23 mouse cellular contexts compared by ENCODE assay signal in the genomic region with DNA sequence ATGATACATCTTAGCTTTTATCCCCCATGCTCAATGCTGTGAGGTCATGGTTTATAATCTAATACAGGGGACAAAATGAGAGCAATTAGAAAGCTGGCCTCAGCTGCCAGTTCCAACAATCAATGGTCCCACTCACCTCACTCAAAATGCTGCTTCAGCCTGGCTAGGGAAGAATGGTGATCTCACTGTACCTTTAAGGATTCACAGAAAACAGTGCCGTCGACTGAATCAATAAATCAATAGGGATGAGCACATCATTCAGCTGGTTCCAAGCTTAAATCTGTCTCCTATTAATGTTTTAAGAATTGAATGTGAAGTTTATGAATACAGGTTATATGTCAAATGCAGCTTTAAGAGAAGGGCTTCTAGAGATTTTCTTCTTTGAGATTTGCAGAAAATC.
DNase-seq lines count a peak whose midpoint lies in the region; ATAC-seq and TF ChIP-seq lines count a peak whose summit lies in the region.
"Had no signal": no experiment of that assay in that cellular context is flagged by ENCODE, and none has a peak within 500 bp of the region (broad histone marks: within the 10 kb centered on the region; RNA-seq: fewer than 3 reads in every experiment).

No protein-coding gene starts in this region.

- DNase-seq in liver, adult 2 months (ENCODE audit: extremely low read depth, low read depth, low spot score): peak; percentile 73
- DNase-seq in liver: no peak
- DNase-seq in brain, embryonic 14.5 days (ENCODE audit: low read depth): peak; percentile 25
- peak; percentile 6 for DNase-seq in embryo, embryonic 10.5 days (ENCODE audit: low spot score)
- no peak for DNase-seq in forebrain, postnatal 0 days
- DNase-seq in yolk sac, embryonic 10.5 days (ENCODE audit: low spot score): no peak
- DNase-seq: adrenal gland, adult 2 months; adrenal gland, postnatal 14 days; cerebellum, adult 11-12 months; cerebellum, adult 8-10 months; cerebellum, postnatal 10 days; cerebellum, postnatal 36 days; gastrocnemius, adult 2 months; gastrocnemius, postnatal 14 days; heart, adult 11 months had no signal

- no peak for ATAC-seq in forebrain, postnatal 0 days
- ATAC-seq: CD4-positive, CD25-positive, alpha-beta regulatory T cell, adult 4 months; forebrain, embryonic 13.5 days; forebrain, embryonic 16.5 days; hindbrain, embryonic 16.5 days; inflammation-experienced regulatory T-cells, adult 6 months had no signal

- no peak overlapping the region for H3K9ac ChIP-seq in liver, adult 2 months (ENCODE audit: low read depth, low read length)
- no peak overlapping the region for H3K9ac ChIP-seq in forebrain, postnatal 0 days
- H3K9ac ChIP-seq: forebrain, embryonic 13.5 days; hindbrain, embryonic 13.5 days had no signal

- H3K4me3 ChIP-seq in liver, adult 2 months (ENCODE audit: insufficient read depth, low read depth, low read length): no peak overlapping the region
- no peak overlapping the region for H3K4me3 ChIP-seq in forebrain, postnatal 0 days (ENCODE audit: low read depth, low read length)
- H3K4me3 ChIP-seq: forebrain, embryonic 10.5 days; forebrain, embryonic 13.5 days; gastrocnemius, adult 2 months; hindbrain, embryonic 13.5 days had no signal

- no peak overlapping the region for H3K27ac ChIP-seq in liver, adult 2 months (replicated peaks; ENCODE audit: insufficient read depth, low read depth, low read length)
- no peak overlapping the region for H3K27ac ChIP-seq in forebrain, postnatal 0 days (ENCODE audit: low read depth, low read length)
- H3K27ac ChIP-seq: forebrain, embryonic 10.5 days; forebrain, embryonic 13.5 days; gastrocnemius, adult 2 months; hindbrain, embryonic 13.5 days had no signal

- no peaks in the 10 kb centered on the region for H3K36me3 ChIP-seq in liver, adult 2 months (ENCODE audit: control insufficient read depth, insufficient read depth, low read length)
- H3K36me3 ChIP-seq in forebrain, postnatal 0 days (ENCODE audit: insufficient read depth): no peaks in the 10 kb centered on the region
- H3K36me3 ChIP-seq: forebrain, embryonic 10.5 days; hindbrain, embryonic 13.5 days had no signal

- no peaks in the 10 kb centered on the region for H3K27me3 ChIP-seq in liver, adult 2 months (ENCODE audit: control insufficient read depth, insufficient read depth, low read length)
- no peaks in the 10 kb centered on the region for H3K27me3 ChIP-seq in forebrain, postnatal 0 days (ENCODE audit: insufficient read depth, low read length)
- H3K27me3 ChIP-seq: forebrain, embryonic 13.5 days; hindbrain, embryonic 13.5 days had no signal

- TF ChIP-seq POLR2A in liver, adult 2 months (IDR thresholded peaks at IDR 0.05; ENCODE audit: extremely low read depth, insufficient read depth, low read length): no peak
- no peak for TF ChIP-seq POLR2A in brain, embryonic 14.5 days (IDR thresholded peaks at IDR 0.05; ENCODE audit: borderline replicate concordance, extremely low read depth, insufficient read depth, insufficient read length, poor library complexity, severe bottlenecking)

- H3K4me1 ChIP-seq in liver, adult 2 months (ENCODE audit: control insufficient read depth, insufficient read depth, low read length): no peaks in the 10 kb centered on the region
- no peaks in the 10 kb centered on the region for H3K4me1 ChIP-seq in forebrain, postnatal 0 days (ENCODE audit: insufficient read depth)
- H3K4me1 ChIP-seq: forebrain, embryonic 10.5 days; forebrain, embryonic 13.5 days; hindbrain, embryonic 13.5 days had no signal

- H3K9me3 ChIP-seq in forebrain, postnatal 0 days (ENCODE audit: low read length): no peaks in the 10 kb centered on the region
- H3K9me3 ChIP-seq: forebrain, embryonic 10.5 days; forebrain, embryonic 13.5 days; hindbrain, embryonic 13.5 days had no signal

- H3K79me2 ChIP-seq in liver, adult 2 months (ENCODE audit: control insufficient read depth, insufficient read depth, low read length): no peaks in the 10 kb centered on the region

- no peak for TF ChIP-seq CTCF in liver, adult 2 months (IDR thresholded peaks at IDR 0.05; ENCODE audit: low read depth, low read length)
- no peak for TF ChIP-seq CTCF in brain, embryonic 14.5 days (IDR thresholded peaks at IDR 0.05; ENCODE audit: borderline replicate concordance, extremely low read depth, insufficient read depth, insufficient read length)
- TF ChIP-seq CTCF in forebrain, postnatal 0 days (IDR thresholded peaks at IDR 0.05; ENCODE audit: low read depth): no peak

- 18% methylated on average over 2 of the region's 2 CpGs for WGBS in liver, adult 2 months
- WGBS in forebrain, postnatal 0 days: 71% methylated on average over 2 of the region's 2 CpGs

- no peak overlapping the region for H3K4me2 ChIP-seq in forebrain, postnatal 0 days (ENCODE audit: low read depth)
- H3K4me2 ChIP-seq: forebrain, embryonic 13.5 days; heart, embryonic 11.5 days; hindbrain, embryonic 13.5 days had no signal

Comparison
In these comparisons a context has a peak if more than half of its experiments do, and no peak if none do; other contexts are left out.
1. DNase-seq: peak in liver, adult 2 months (single experiment), brain, embryonic 14.5 days (single experiment) and embryo, embryonic 10.5 days (single experiment); none in liver (single experiment), forebrain, postnatal 0 days (single experiment) and yolk sac, embryonic 10.5 days (single experiment).